Mouse (Mus musculus) liver, postnatal 0 days (tissue): ENCODE measurements around the gene Rps6kb1.

ENCODE experiments used
- CTCF ChIP-seq: sonication (generic); IDR thresholded peaks from 2 replicates; pipeline ENCODE4 v1.5.1; 2016; ENCODE audit warnings: antibody characterized with exemption, low read depth
- EP300 ChIP-seq: IDR thresholded peaks from 2 replicates; pipeline ENCODE4 v1.6.1; 2016; ENCODE audit warnings: antibody characterized with exemption, low read depth, mild to moderate bottlenecking

- no peak for TF ChIP-seq CTCF
- no peak for TF ChIP-seq EP300
Observed at GRCm38 (mm10) chr11:86507991-86508390, 36.6 kb downstream of the Rps6kb1 start.
